Mouse (Mus musculus): ENCODE measurements around the gene Hoxb8. TPM values are rescaled to one million over a fixed set of nuclear protein-coding genes. Genes with fewer than 3 reads are reported as not detected.

Hoxb8 gene
- polyA plus RNA-seq, 1 experiment = 0.48 TPM

GRCm38 (mm10) chr11:96318368-96319070 lies 36.8 kb downstream of the Hoxb8 start:
- H3K9ac ChIP-seq (ENCODE audit: low read depth, poor library complexity, severe bottlenecking) = peak overlapping the region; percentile 66
- H3K4me1 ChIP-seq (ENCODE audit: control insufficient read depth, insufficient read depth, low read length) = no peaks in the 10 kb centered on the region
- no peak overlapping the region for H3K27ac ChIP-seq (ENCODE audit: insufficient read depth, low read length)

GRCm38 (mm10) chr11:96319071-96319902 lies 37.6 kb downstream of the Hoxb8 start:
- Histone ChIP-seq H3K27ac (ENCODE audit: insufficient read depth, low read length) (no peak overlapping the region), H3K9ac (ENCODE audit: low read depth, poor library complexity, severe bottlenecking) (peak overlapping the region; percentile 66), H3K4me3 (ENCODE audit: low read depth, low read length) (peak overlapping the region; percentile 44), H3K9me3 (replicated peaks; ENCODE audit: control insufficient read depth, insufficient read depth, low read length, poor library complexity, severe bottlenecking) (no peaks in the 10 kb centered on the region), H3K27me3 (ENCODE audit: control insufficient read depth, insufficient read depth, low read length, poor library complexity, severe bottlenecking) (peaks cover 65% of the 10 kb centered on the region), H3K36me3 (ENCODE audit: control insufficient read depth, insufficient read depth, low read length, poor library complexity, severe bottlenecking) (no peaks in the 10 kb centered on the region), H3K4me1 (ENCODE audit: control insufficient read depth, insufficient read depth, low read length) (no peaks in the 10 kb centered on the region)
- TF ChIP-seq EP300 (IDR thresholded peaks at IDR 0.05; ENCODE audit: insufficient read depth, low read depth, low read length) (no peak), CTCF (IDR thresholded peaks at IDR 0.05; ENCODE audit: low read depth, low read length) (no peak), POLR2A (IDR thresholded peaks at IDR 0.05; ENCODE audit: insufficient read depth, low read length) (no peak)

More at GRCm38 (mm10) chr11:96318368-96319070, 36.8 kb downstream of the Hoxb8 start:
- no peak for TF ChIP-seq POLR2A (IDR thresholded peaks at IDR 0.05; ENCODE audit: insufficient read depth, low read length)
- TF ChIP-seq EP300 (IDR thresholded peaks at IDR 0.05; ENCODE audit: insufficient read depth, low read depth, low read length) = no peak
- TF ChIP-seq CTCF (IDR thresholded peaks at IDR 0.05; ENCODE audit: low read depth, low read length) = no peak
- no peaks in the 10 kb centered on the region for H3K9me3 ChIP-seq (replicated peaks; ENCODE audit: control insufficient read depth, insufficient read depth, low read length, poor library complexity, severe bottlenecking)
- H3K36me3 ChIP-seq (ENCODE audit: control insufficient read depth, insufficient read depth, low read length, poor library complexity, severe bottlenecking) = no peaks in the 10 kb centered on the region
- H3K27me3 ChIP-seq (ENCODE audit: control insufficient read depth, insufficient read depth, low read length, poor library complexity, severe bottlenecking) = peaks cover 66% of the 10 kb centered on the region
- peak overlapping the region; percentile 61 for H3K4me3 ChIP-seq (ENCODE audit: low read depth, low read length)

GRCm38 (mm10) chr11:96319910-96320309 lies 38.2 kb downstream of the Hoxb8 start:
- Histone ChIP-seq H3K4me3 (ENCODE audit: low read depth, low read length) (peak overlapping the region; percentile 37), H3K27ac (ENCODE audit: insufficient read depth, low read length) (no peak overlapping the region)

GRCm38 (mm10) chr11:96320688-96321087 lies 39.0 kb downstream of the Hoxb8 start:
- no peak for TF ChIP-seq POLR2A (IDR thresholded peaks at IDR 0.05; ENCODE audit: insufficient read depth, low read length)
- TF ChIP-seq CTCF (IDR thresholded peaks at IDR 0.05; ENCODE audit: low read depth, low read length) = no peak
- TF ChIP-seq EP300 (IDR thresholded peaks at IDR 0.05; ENCODE audit: insufficient read depth, low read depth, low read length) = no peak
- Histone ChIP-seq H3K36me3 (ENCODE audit: control insufficient read depth, insufficient read depth, low read length, poor library complexity, severe bottlenecking) (no peaks in the 10 kb centered on the region), H3K4me1 (ENCODE audit: control insufficient read depth, insufficient read depth, low read length) (no peaks in the 10 kb centered on the region), H3K27ac (ENCODE audit: insufficient read depth, low read length) (no peak overlapping the region), H3K9ac (ENCODE audit: low read depth, poor library complexity, severe bottlenecking) (no peak overlapping the region), H3K27me3 (ENCODE audit: control insufficient read depth, insufficient read depth, low read length, poor library complexity, severe bottlenecking) (peaks cover 60% of the 10 kb centered on the region), H3K4me3 (ENCODE audit: low read depth, low read length) (no peak overlapping the region), H3K9me3 (replicated peaks; ENCODE audit: control insufficient read depth, insufficient read depth, low read length, poor library complexity, severe bottlenecking) (no peaks in the 10 kb centered on the region)

More at GRCm38 (mm10) chr11:96319910-96320309, 38.2 kb downstream of the Hoxb8 start:
- Histone ChIP-seq H3K27me3 (ENCODE audit: control insufficient read depth, insufficient read depth, low read length, poor library complexity, severe bottlenecking) (peaks cover 59% of the 10 kb centered on the region), H3K4me1 (ENCODE audit: control insufficient read depth, insufficient read depth, low read length) (no peaks in the 10 kb centered on the region), H3K9me3 (replicated peaks; ENCODE audit: control insufficient read depth, insufficient read depth, low read length, poor library complexity, severe bottlenecking) (no peaks in the 10 kb centered on the region), H3K9ac (ENCODE audit: low read depth, poor library complexity, severe bottlenecking) (0 out of 2 replicates have a peak overlapping the region, but pooled peaks have one; percentile 37), H3K36me3 (ENCODE audit: control insufficient read depth, insufficient read depth, low read length, poor library complexity, severe bottlenecking) (no peaks in the 10 kb centered on the region)
- TF ChIP-seq POLR2A (IDR thresholded peaks at IDR 0.05; ENCODE audit: insufficient read depth, low read length) = no peak
- TF ChIP-seq EP300 (IDR thresholded peaks at IDR 0.05; ENCODE audit: insufficient read depth, low read depth, low read length) = no peak
- no peak for TF ChIP-seq CTCF (IDR thresholded peaks at IDR 0.05; ENCODE audit: low read depth, low read length)

- no peak overlapping the region for H3K4me3 ChIP-seq (ENCODE audit: low read depth, low read length)
- H3K36me3 ChIP-seq (ENCODE audit: control insufficient read depth, insufficient read depth, low read length, poor library complexity, severe bottlenecking) = no peaks in the 10 kb centered on the region
- H3K27me3 ChIP-seq (ENCODE audit: control insufficient read depth, insufficient read depth, low read length, poor library complexity, severe bottlenecking) = peaks cover 60% of the 10 kb centered on the region
- no peak overlapping the region for H3K9ac ChIP-seq (ENCODE audit: low read depth, poor library complexity, severe bottlenecking)
- TF ChIP-seq POLR2A (IDR thresholded peaks at IDR 0.05; ENCODE audit: insufficient read depth, low read length) = no peak
- TF ChIP-seq CTCF (IDR thresholded peaks at IDR 0.05; ENCODE audit: low read depth, low read length) = no peak
- no peak for TF ChIP-seq EP300 (IDR thresholded peaks at IDR 0.05; ENCODE audit: insufficient read depth, low read depth, low read length)
- no peak overlapping the region for H3K27ac ChIP-seq (ENCODE audit: insufficient read depth, low read length)
- H3K9me3 ChIP-seq (replicated peaks; ENCODE audit: control insufficient read depth, insufficient read depth, low read length, poor library complexity, severe bottlenecking) = no peaks in the 10 kb centered on the region
- no peaks in the 10 kb centered on the region for H3K4me1 ChIP-seq (ENCODE audit: control insufficient read depth, insufficient read depth, low read length)
Observed at GRCm38 (mm10) chr11:96321846-96322245, 40.1 kb downstream of the Hoxb8 start.
